ENCODE assay signal across 9 mouse cellular contexts in genomic region chr10:80881301-80881700, GRCm38 (mm10). TPM values are rescaled to one million over a fixed set of nuclear protein-coding genes. Genes with fewer than 3 reads are reported as not detected.
DNase-seq lines count a peak whose midpoint lies in the region; TF ChIP-seq lines count a peak whose summit lies in the region.
"Had no signal": no experiment of that assay in that cellular context is flagged by ENCODE, and none has a peak within 500 bp of the region (broad histone marks: within the 10 kb centered on the region; RNA-seq: fewer than 3 reads in every experiment).

No protein-coding gene starts in this region.

- no peaks in the 10 kb centered on the region for H3K9me3 ChIP-seq in heart, embryonic 10.5 days
- H3K9me3 ChIP-seq: embryonic facial prominence, embryonic 12.5 days had no signal

- peak; percentile 59 to 83 for DNase-seq in heart, adult 2 months
- no peak for DNase-seq in heart, embryonic 10.5 days (ENCODE audit: low spot score)
- DNase-seq in CD8-positive naive resting alpha-beta T cell, adult 2 months (ENCODE audit: low read depth in 2 of 2, low spot score in 2 of 2): peak; percentile 82 to 85
- DNase-seq in brain, adult 2 months (ENCODE audit: low read depth, low spot score): peak; percentile 66
- DNase-seq in forelimb bud, embryonic 11.5 days (ENCODE audit: low read depth, low spot score): peak; percentile 72
- peak; percentile 60 for DNase-seq in layer of hippocampus, adult 9-11 months
- DNase-seq in natural killer cell, adult 2 months (ENCODE audit: low spot score in 2 of 2): peak; percentile 72 to 84
- peak; percentile 71 for DNase-seq in thymus, postnatal 0 days (ENCODE audit: low spot score)

- no peak overlapping the region for H3K4me3 ChIP-seq in heart, adult 2 months
- H3K4me3 ChIP-seq in heart, embryonic 10.5 days: no peak overlapping the region
- H3K4me3 ChIP-seq: embryonic facial prominence, embryonic 12.5 days had no signal

- H3K4me1 ChIP-seq in heart, adult 2 months (ENCODE audit: control insufficient read depth, insufficient read depth, low read length): no peaks in the 10 kb centered on the region
- H3K4me1 ChIP-seq in heart, embryonic 10.5 days: peaks cover 16% of the 10 kb centered on the region
- H3K4me1 ChIP-seq: embryonic facial prominence, embryonic 12.5 days had no signal

- TF ChIP-seq CTCF in heart, adult 2 months (IDR thresholded peaks at IDR 0.05): peak; percentile 77

- no peak for TF ChIP-seq EP300 in heart, adult 2 months (IDR thresholded peaks at IDR 0.05; ENCODE audit: insufficient read depth, low read depth, low read length)

- H3K27me3 ChIP-seq in heart, adult 2 months (ENCODE audit: control insufficient read depth, insufficient read depth, low read length): no peaks in the 10 kb centered on the region
- peaks cover 8% of the 10 kb centered on the region; the same call in 1 of the 2 replicates for H3K27me3 ChIP-seq in heart, embryonic 10.5 days (ENCODE audit: insufficient read depth, poor library complexity, severe bottlenecking)
- H3K27me3 ChIP-seq: embryonic facial prominence, embryonic 12.5 days had no signal

- no peaks in the 10 kb centered on the region for H3K79me2 ChIP-seq in heart, adult 2 months (replicated peaks; ENCODE audit: control insufficient read depth, insufficient read depth, low read length)

- no peak overlapping the region for H3K27ac ChIP-seq in heart, adult 2 months
- no peak overlapping the region for H3K27ac ChIP-seq in heart, embryonic 10.5 days
- H3K27ac ChIP-seq: embryonic facial prominence, embryonic 12.5 days had no signal

- H3K36me3 ChIP-seq in heart, adult 2 months (ENCODE audit: control insufficient read depth, insufficient read depth, low read length): no peaks in the 10 kb centered on the region
- no peaks in the 10 kb centered on the region for H3K36me3 ChIP-seq in heart, embryonic 10.5 days
- H3K36me3 ChIP-seq: embryonic facial prominence, embryonic 12.5 days had no signal

- no peak overlapping the region for H3K9ac ChIP-seq in heart, adult 2 months (ENCODE audit: low read depth, low read length)
- H3K9ac ChIP-seq: embryonic facial prominence, embryonic 12.5 days had no signal

- WGBS in heart, adult 2 months: 23% methylated on average over 10 of the region's 10 CpGs
- WGBS in heart, embryonic 10.5 days: 23% methylated on average over 10 of the region's 10 CpGs

- TF ChIP-seq POLR2A in heart, adult 2 months (IDR thresholded peaks at IDR 0.05; ENCODE audit: insufficient read depth, low read depth, low read length): no peak

- intact Hi-C loops in heart, adult 2 months (cut with DNase I): loop anchor here (1.0 kb wide), 1 partner anchor 114 kb away; no protein-coding TSS in a partner anchor

RNA-seq across cellular contexts. Expression of gene Tmprss9, which starts 9.7 kb away (rescaled TPM):
- not detected for total RNA-seq in heart, adult 2 months (2021)
- polyA plus RNA-seq in heart, adult 2 months (2012; rRNA removed): 0.02 TPM in 1 of 2 replicates, not detected in the other
- not detected in 2 replicates for polyA plus RNA-seq in heart, embryonic 10.5 days (2016; fragmentation: Nextera tagmentation; extraction: Ambion mirVana)
- polyA plus RNA-seq in thymus, postnatal 0 days (2015; fragmentation: Nextera tagmentation; extraction: Ambion mirVana): 0.08 and 0.09 TPM in 2 replicates

RNA-seq across cellular contexts. Expression of gene Timm13, which starts 19.5 kb away (rescaled TPM):
- total RNA-seq in heart, adult 2 months (2021): 100 to 1,000 TPM; 126 to 133 TPM
- polyA plus RNA-seq in heart, adult 2 months (2012; rRNA removed): 151 and 188 TPM in 2 replicates
- 348 and 363 TPM in 2 replicates for polyA plus RNA-seq in heart, embryonic 10.5 days (2016; fragmentation: Nextera tagmentation; extraction: Ambion mirVana)
- 337 and 351 TPM in 2 replicates for polyA plus RNA-seq in thymus, postnatal 0 days (2015; fragmentation: Nextera tagmentation; extraction: Ambion mirVana)

RNA-seq across cellular contexts. Expression of gene Sppl2b, which starts 26.2 kb away (rescaled TPM):
- 10 to 100 TPM; 15.4 to 16.8 TPM for total RNA-seq in heart, adult 2 months (2021)
- 51.4 and 74.2 TPM in 2 replicates for polyA plus RNA-seq in heart, adult 2 months (2012; rRNA removed)
- 32.1 and 34.6 TPM in 2 replicates for polyA plus RNA-seq in heart, embryonic 10.5 days (2016; fragmentation: Nextera tagmentation; extraction: Ambion mirVana)
- polyA plus RNA-seq in thymus, postnatal 0 days (2015; fragmentation: Nextera tagmentation; extraction: Ambion mirVana): 26.8 and 27.7 TPM in 2 replicates

RNA-seq across cellular contexts. Expression of gene Lsm7, which starts 26.3 kb away (rescaled TPM):
- 10 to 100 TPM; 19.4 to 23.2 TPM for total RNA-seq in heart, adult 2 months (2021)
- 74.9 and 79.9 TPM in 2 replicates for polyA plus RNA-seq in heart, adult 2 months (2012; rRNA removed)
- 200 and 266 TPM in 2 replicates for polyA plus RNA-seq in heart, embryonic 10.5 days (2016; fragmentation: Nextera tagmentation; extraction: Ambion mirVana)
- 338 and 340 TPM in 2 replicates for polyA plus RNA-seq in thymus, postnatal 0 days (2015; fragmentation: Nextera tagmentation; extraction: Ambion mirVana)

RNA-seq across cellular contexts. Expression of gene Lmnb2, which starts 36.7 kb away (rescaled TPM):
- 1 to 10 TPM; 3.6 to 5.4 TPM for total RNA-seq in heart, adult 2 months (2021)
- 5.4 and 7.4 TPM in 2 replicates for polyA plus RNA-seq in heart, adult 2 months (2012; rRNA removed)
- 39.7 and 47.3 TPM in 2 replicates for polyA plus RNA-seq in heart, embryonic 10.5 days (2016; fragmentation: Nextera tagmentation; extraction: Ambion mirVana)
- 28.0 and 28.5 TPM in 2 replicates for polyA plus RNA-seq in thymus, postnatal 0 days (2015; fragmentation: Nextera tagmentation; extraction: Ambion mirVana)
